Mouse (Mus musculus) CH12.LX (cell line): ENCODE results near the gene Aasdh. TPM values are rescaled to one million over a fixed set of nuclear protein-coding genes. Genes with fewer than 3 reads are reported as not detected.

Experiments used
- DNase-seq: peaks from one replicate; pipeline ENCODE4 v3.0.0-alpha.2; 2013; ENCODE audit errors: extremely low read depth
- H3K27ac ChIP-seq: 2 replicates; pipeline ENCODE4 v1.5.1; 2012; ENCODE audit warnings: low read depth, mild to moderate bottlenecking, control low read depth, moderate library complexity; ENCODE audit not compliant: insufficient read depth
- H3K27me3 ChIP-seq: replicated peaks from 2 replicates; pipeline ENCODE3; 2012; ENCODE audit warnings: inconsistent platforms
- H3K36me3 ChIP-seq, 2 experiments: replicated peaks in 1 of 2; 2 replicates each; pipeline versions ENCODE3 to v1.6.1; 2012; ENCODE audit warnings: inconsistent platforms in 1 of 2, low read length in 1 of 2, mild to moderate bottlenecking in 1 of 2, mixed read lengths in 1 of 2, moderate library complexity in 1 of 2; ENCODE audit not compliant: control insufficient read depth in 1 of 2, insufficient read depth in 1 of 2
- H3K4me1 ChIP-seq, 2 experiments: 2 replicates each; pipeline ENCODE4 v1.6.1; 2012; ENCODE audit warnings: inconsistent platforms in 1 of 2, moderate library complexity in 1 of 2; ENCODE audit not compliant: insufficient read depth in 2 of 2, control insufficient read depth in 1 of 2
- H3K4me2 ChIP-seq: 2 replicates; pipeline ENCODE4 v1.6.1; 2012; ENCODE audit warnings: low read depth, mild to moderate bottlenecking, control low read depth; ENCODE audit not compliant: poor library complexity, insufficient read depth, severe bottlenecking
- H3K4me3 ChIP-seq, 3 experiments: fragments of 150-350 bp in 1 of 3; sonication (generic) in 1 of 3; replicated peaks in 1 of 3; 2 replicates each; pipeline versions ENCODE3 to v1.5.1; 2011 to 2012; ENCODE audit warnings: low read depth in 2 of 3, low read length in 2 of 3, mild to moderate bottlenecking in 2 of 3, moderate library complexity in 2 of 3, control low read depth in 1 of 3, improper control_type of control experiment in 1 of 3, inconsistent platforms in 1 of 3, mixed read lengths in 1 of 3; ENCODE audit not compliant: poor library complexity in 1 of 3
- H3K79me2 ChIP-seq: replicated peaks from 2 replicates; pipeline ENCODE4 v1.6.1; 2012; ENCODE audit warnings: mild to moderate bottlenecking, moderate library complexity; ENCODE audit not compliant: control insufficient read depth, poor library complexity, insufficient read depth, severe bottlenecking; ENCODE audit errors: extremely low read depth
- H3K9ac ChIP-seq: 2 replicates; pipeline ENCODE4 v1.6.1; 2012; ENCODE audit warnings: low read depth, mild to moderate bottlenecking, control low read depth, moderate library complexity; ENCODE audit not compliant: insufficient read depth
- H3K9me3 ChIP-seq: replicated peaks from 2 replicates; pipeline ENCODE3; 2012; ENCODE audit warnings: low read length, inconsistent platforms, mixed read lengths
- BHLHE40 ChIP-seq: IDR thresholded peaks from 2 replicates; pipeline ENCODE4 v1.6.1; 2011; ENCODE audit warnings: mild to moderate bottlenecking, low read depth, low read length, improper control_type of control experiment
- CHD2 ChIP-seq: IDR thresholded peaks from 2 replicates; pipeline ENCODE4 v1.6.1; 2011; ENCODE audit warnings: low read length, improper control_type of control experiment
- CTCF ChIP-seq, 2 experiments: IDR thresholded peaks in 1 of 2; conservative IDR thresholded peaks in 1 of 2; 2 replicates each; pipeline ENCODE4 v1.5.1; 2011 to 2012; ENCODE audit warnings: low read depth in 2 of 2, low read length in 2 of 2, improper control_type of control experiment in 1 of 2, inconsistent platforms in 1 of 2, mild to moderate bottlenecking in 1 of 2, moderate library complexity in 1 of 2
- EP300 ChIP-seq: IDR thresholded peaks from 2 replicates; pipeline ENCODE4 v1.6.1; 2011; ENCODE audit warnings: low read length, improper control_type of control experiment
- ETS1 ChIP-seq: conservative IDR thresholded peaks from 2 replicates; pipeline ENCODE4 v1.6.1; 2012; ENCODE audit warnings: low read depth, mild to moderate bottlenecking, inconsistent platforms, low read length, improper control_type of control experiment, moderate library complexity
- IRF4 ChIP-seq: IDR thresholded peaks from 2 replicates; pipeline ENCODE4 v1.6.1; 2014; ENCODE audit warnings: low read depth, mild to moderate bottlenecking, inconsistent platforms, low read length, improper control_type of control experiment
- JUN ChIP-seq: IDR thresholded peaks from 2 replicates; pipeline ENCODE4 v1.6.1; 2011; ENCODE audit warnings: low read depth, mild to moderate bottlenecking, low read length, improper control_type of control experiment, moderate library complexity; ENCODE audit not compliant: insufficient read depth
- JUND ChIP-seq: conservative IDR thresholded peaks from 2 replicates; pipeline ENCODE4 v1.6.1; 2011; ENCODE audit warnings: low read depth, low read length, improper control_type of control experiment
- MAFK ChIP-seq: IDR thresholded peaks from 2 replicates; pipeline ENCODE4 v1.6.1; 2011; ENCODE audit warnings: low read length, improper control_type of control experiment; ENCODE audit not compliant: insufficient replicate concordance
- MAX ChIP-seq: IDR thresholded peaks from 2 replicates; pipeline ENCODE4 v1.6.1; 2011; ENCODE audit warnings: low read length, improper control_type of control experiment
- MAZ ChIP-seq: IDR thresholded peaks from 2 replicates; pipeline ENCODE4 v1.6.1; 2012; ENCODE audit warnings: low read depth, mild to moderate bottlenecking, inconsistent platforms, low read length, improper control_type of control experiment, moderate library complexity
- NELFE ChIP-seq: IDR thresholded peaks from 2 replicates; pipeline ENCODE4 v1.6.1; 2011; ENCODE audit warnings: low read depth, low read length, improper control_type of control experiment
- PAX5 ChIP-seq: IDR thresholded peaks from 2 replicates; pipeline ENCODE4 v1.6.1; 2012; ENCODE audit warnings: low read length, inconsistent platforms, mixed read lengths
- POLR2A ChIP-seq: IDR thresholded peaks from 2 replicates; pipeline ENCODE4 v1.6.1; 2011; ENCODE audit warnings: low read depth, mild to moderate bottlenecking, improper control_type of control experiment, low read length
- POLR2AphosphoS2 ChIP-seq: IDR thresholded peaks from 2 replicates; pipeline ENCODE4 v1.6.1; 2011; ENCODE audit warnings: low read depth, low read length, improper control_type of control experiment
- SIN3A ChIP-seq: IDR thresholded peaks from 2 replicates; pipeline ENCODE4 v1.6.1; 2012; ENCODE audit warnings: low read length, improper control_type of control experiment, inconsistent platforms
- SMC3 ChIP-seq: IDR thresholded peaks from 2 replicates; pipeline ENCODE4 v1.6.1; 2011; ENCODE audit warnings: low read depth, low read length, improper control_type of control experiment
- TCF12 ChIP-seq: IDR thresholded peaks from 2 replicates; pipeline ENCODE4 v1.6.1; 2014; ENCODE audit warnings: low read depth, mild to moderate bottlenecking, inconsistent platforms, low read length, improper control_type of control experiment
- ZKSCAN1 ChIP-seq: IDR thresholded peaks from 2 replicates; pipeline ENCODE4 v1.6.1; 2012; ENCODE audit warnings: low read depth, inconsistent platforms, low read length, improper control_type of control experiment, borderline replicate concordance
- ZMIZ1 ChIP-seq: IDR thresholded peaks from 2 replicates; pipeline ENCODE4 v1.6.1; 2012; ENCODE audit warnings: low read depth, mild to moderate bottlenecking, inconsistent platforms, low read length, improper control_type of control experiment
- ZNF384 ChIP-seq: IDR thresholded peaks from 2 replicates; pipeline ENCODE4 v1.6.1; 2012; ENCODE audit warnings: low read depth, low read length, improper control_type of control experiment, inconsistent platforms
- dilution Hi-C: fragments of 300-500 bp; cut with MboI; formaldehyde crosslinking; loops from 2 replicates; pipeline ENCODE4 v1.14.3; 2020; ENCODE audit warnings: low sequenced_read_pairs; ENCODE audit not compliant: extremely low pct_unique_long_range_greater_than_20kb, extremely low pct_ligation_motif_present
- in situ Hi-C: fragments of 300-500 bp; cut with MboI; formaldehyde crosslinking; loops from 3 replicates; pipeline ENCODE4 v1.14.3; 2019; ENCODE audit warnings: low sequenced_read_pairs, low pct_ligation_motif_present, low pct_unique_long_range_greater_than_20kb, mixed read lengths
- polyA plus RNA-seq: library from polyadenylated mRNA; unstranded; fragments of >175 nt; gene quantifications from 2 replicates; pipeline ENCODE4 v1.2.1, GENCODE M21; 2012; ENCODE audit warnings: low read depth; ENCODE audit not compliant: insufficient read length
- total RNA-seq, 2 experiments: library from RNA; depleted of rRNA; stranded (reverse); fragments of 300-350 nt in 1 of 2; fragments of >200 nt in 1 of 2; gene quantifications; 2 replicates each; pipeline ENCODE4 v1.2.3; 2012 to 2014

Aasdh gene
- total and polyA plus RNA-seq, 3 experiments, result 20.9 to 24.2 (median 21.0) TPM

GRCm38 (mm10) chr5:76869553-76869952 is 35.8 kb downstream of the Aasdh start:
- TF ChIP-seq PAX5 (no peak), ZNF384 (no peak), MAFK (no peak), TCF12 (no peak), MAX (no peak), ETS1 (no peak), BHLHE40 (no peak), CHD2 (no peak), CTCF (conservative IDR thresholded peaks at IDR 0.05 in 1 of 2, IDR thresholded peaks at IDR 0.05 in 1 of 2; ENCODE audit: low read depth in 2 of 2, low read length in 2 of 2) (no peak), ZMIZ1 (no peak)
- dilution Hi-C loops (no loop called here), in situ Hi-C loops (no loop called here)
- H3K4me2 ChIP-seq, result no peak overlapping the region
- H3K27ac ChIP-seq, result no peak overlapping the region
- peaks cover 16 to 64% of the 10 kb centered on the region in 2 experiments for H3K36me3 ChIP-seq
- H3K4me1 ChIP-seq, result no peaks in the 10 kb centered on the region
- no peaks in the 10 kb centered on the region for H3K9me3 ChIP-seq
- H3K27me3 ChIP-seq, result no peaks in the 10 kb centered on the region
- H3K9ac ChIP-seq, result no peak overlapping the region
- DNase-seq, result no peak
- H3K4me3 ChIP-seq, result no peak overlapping the region
- no peaks in the 10 kb centered on the region for H3K79me2 ChIP-seq

DNA sequence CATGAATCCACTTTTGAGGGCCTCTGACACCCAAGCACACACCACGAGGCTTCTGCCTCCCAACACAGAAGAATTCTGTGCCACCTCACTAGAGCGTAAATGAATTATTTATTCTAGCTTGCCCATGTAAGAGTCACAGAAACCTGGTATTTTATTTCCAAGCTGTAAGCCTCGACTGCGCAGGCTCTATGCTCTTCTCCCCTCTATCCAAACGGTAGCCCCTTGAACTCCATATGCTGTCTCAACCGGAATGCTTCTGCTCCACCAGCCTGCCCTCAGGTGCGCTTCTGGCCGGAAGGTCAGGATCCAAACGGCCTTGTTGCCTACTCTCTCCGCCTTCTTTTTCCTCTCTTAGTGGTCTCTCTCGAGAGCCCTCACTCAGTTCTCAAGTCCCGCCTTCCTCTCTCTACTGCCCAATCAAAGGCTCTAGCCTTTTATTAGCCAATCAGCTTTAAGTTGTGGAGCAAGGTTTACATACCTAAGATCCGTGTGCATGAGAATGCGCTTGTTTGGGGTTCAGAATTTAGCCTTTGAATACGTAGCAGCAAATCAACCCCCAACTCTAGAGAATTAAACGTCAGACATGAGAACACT is 36.5 kb downstream of the Aasdh start:
- dilution Hi-C loops, result no loop called here
- Histone ChIP-seq H3K27ac (no peak overlapping the region), H3K79me2 (no peaks in the 10 kb centered on the region), H3K36me3 (peaks cover 12 to 56% of the 10 kb centered on the region in 2 experiments)
- TF ChIP-seq SMC3, result no peak
- TF ChIP-seq NELFE, result no peak
- no peak for TF ChIP-seq CHD2
- TF ChIP-seq, all 38 proteins: peak for 0
- Histone ChIP-seq H3K27me3 (no peaks in the 10 kb centered on the region), H3K4me3 (no peak overlapping the region), H3K4me1 (no peaks in the 10 kb centered on the region), H3K9me3 (no peaks in the 10 kb centered on the region), H3K4me2 (no peak overlapping the region), H3K9ac (no peak overlapping the region)
- DNase-seq, result no peak
- in situ Hi-C loops, result no loop called here

GRCm38 (mm10) chr5:76866819-76867218 is 38.5 kb downstream of the Aasdh start:
- no peak for DNase-seq
- Histone ChIP-seq H3K4me3 (no peak overlapping the region), H3K4me2 (no peak overlapping the region), H3K79me2 (no peaks in the 10 kb centered on the region), H3K27ac (no peak overlapping the region), H3K36me3 (peaks cover 3 to 42% of the 10 kb centered on the region in 2 experiments), H3K4me1 (no peaks in the 10 kb centered on the region), H3K9me3 (no peaks in the 10 kb centered on the region), H3K9ac (no peak overlapping the region), H3K27me3 (no peaks in the 10 kb centered on the region)
- in situ Hi-C loops (no loop called here), dilution Hi-C loops (no loop called here)
- TF ChIP-seq JUN (no peak), SIN3A (no peak), IRF4 (no peak), JUND (no peak), EP300 (no peak), PAX5 (no peak), POLR2A (no peak), NELFE (no peak), MAZ (no peak), POLR2AphosphoS2 (no peak), ZKSCAN1 (no peak), TCF12 (no peak), ETS1 (no peak)
